Mouse (Mus musculus): ENCODE data around the gene Cdc14b.

Gene Cdc14b

DNA sequence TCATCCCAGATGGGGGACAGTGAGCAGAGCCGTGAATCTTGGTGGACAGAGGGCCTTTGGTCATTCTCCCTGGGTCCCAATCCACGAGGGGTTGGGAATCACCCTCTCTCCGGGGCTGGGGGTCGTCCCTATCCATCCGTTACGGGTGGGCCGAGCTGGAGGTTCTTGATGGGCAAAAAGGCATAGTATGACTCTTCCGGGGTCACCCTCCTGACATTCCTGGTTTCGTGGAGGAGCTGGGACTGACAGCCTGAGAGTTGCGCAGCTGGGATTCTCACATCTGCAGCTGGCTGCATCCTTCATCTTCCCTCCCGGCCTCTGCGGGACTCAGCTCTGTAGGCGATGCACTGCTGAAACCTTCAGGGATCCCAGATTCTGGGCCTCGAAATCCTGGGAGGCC is 112.5 kb downstream of the Cdc14b start:
- peak; percentile 47 for DNase-seq

DNA sequence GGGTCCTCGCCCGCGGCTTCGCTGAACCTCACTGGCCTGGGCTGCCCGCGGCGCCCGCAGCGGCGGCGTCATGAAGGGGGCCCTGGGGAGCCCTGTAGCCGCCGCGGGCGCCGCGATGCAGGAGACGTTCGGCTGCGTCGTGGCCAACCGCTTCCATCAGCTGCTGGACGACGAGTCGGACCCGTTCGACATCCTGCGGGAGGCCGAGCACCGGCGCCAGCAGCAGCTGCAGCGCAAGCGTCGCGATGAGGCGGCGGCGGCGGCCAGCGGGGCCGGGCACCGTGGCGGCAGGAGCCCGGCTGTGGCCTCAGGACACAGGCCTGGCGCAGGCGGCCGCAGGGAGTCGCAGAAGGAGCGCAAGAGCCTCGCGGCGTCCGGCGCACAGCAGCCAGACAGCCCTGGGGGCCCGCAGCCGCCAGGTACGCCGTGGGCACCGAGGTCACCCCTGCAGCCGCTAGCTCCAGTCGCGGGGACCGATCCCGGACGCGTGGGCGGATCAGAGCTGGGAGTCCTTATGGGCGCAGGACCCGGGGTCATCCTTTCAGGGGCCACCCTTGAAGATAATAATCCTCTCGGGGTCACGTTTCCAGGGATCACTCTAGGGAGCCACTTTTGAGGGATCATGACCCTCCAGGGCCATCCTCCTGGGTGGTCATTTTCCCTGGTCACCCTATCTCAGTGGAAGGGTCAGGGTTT is 113.0 kb downstream of the Cdc14b start:
- DNase-seq, result no peak

DNA sequence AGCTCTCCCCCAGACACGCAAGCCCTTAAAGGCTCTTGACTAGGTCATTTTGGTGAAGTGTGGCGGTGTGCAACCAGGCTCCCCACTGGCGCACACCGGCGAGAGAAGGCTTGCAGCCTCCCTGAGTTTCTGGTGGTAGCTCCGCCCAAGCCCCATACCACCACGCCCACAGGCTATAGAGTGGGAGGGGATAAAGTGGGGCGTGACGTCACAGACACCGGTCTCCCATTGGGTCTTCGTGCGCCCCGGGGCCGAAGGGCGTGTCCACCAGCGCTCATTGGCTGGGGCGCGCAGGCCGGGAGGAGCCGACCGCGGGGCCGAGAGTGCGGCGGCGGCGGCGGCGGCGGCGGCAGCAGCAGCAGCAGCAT is 113.6 kb downstream of the Cdc14b start, which contains the start of gene Habp4:
Habp4 (plus strand) TSS at position 277 of the 368 bp plus-strand sequence.
- DNase-seq, result peak; percentile 99

DNA sequence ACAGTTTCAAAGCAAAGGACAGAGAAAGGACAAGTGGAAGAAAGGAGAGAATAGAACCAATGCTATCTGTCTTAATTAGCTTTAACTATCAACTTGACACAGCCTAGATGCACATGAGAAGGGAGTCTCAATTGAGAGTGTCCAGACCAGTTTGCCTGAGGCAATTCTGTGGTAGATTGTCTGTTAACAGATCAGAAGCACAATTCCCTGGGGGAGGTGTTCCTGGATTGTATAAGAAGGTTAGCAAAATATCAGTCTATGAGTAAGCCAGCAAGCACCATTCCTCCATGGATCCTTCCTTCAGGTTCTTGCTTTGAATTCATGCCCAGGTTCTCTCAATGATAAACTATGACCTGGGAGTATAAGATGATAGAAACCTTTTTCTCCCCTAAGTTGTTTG is 118.1 kb downstream of the Cdc14b start:
- DNase-seq, result no peak

- peak; percentile 40 for DNase-seq
Observed at GRCm38 (mm10) chr13:64155171-64155571, 119.9 kb downstream of the Cdc14b start.

GRCm38 (mm10) chr13:64154651-64155050 is 120.4 kb downstream of the Cdc14b start:
- DNase-seq, result no peak

DNA sequence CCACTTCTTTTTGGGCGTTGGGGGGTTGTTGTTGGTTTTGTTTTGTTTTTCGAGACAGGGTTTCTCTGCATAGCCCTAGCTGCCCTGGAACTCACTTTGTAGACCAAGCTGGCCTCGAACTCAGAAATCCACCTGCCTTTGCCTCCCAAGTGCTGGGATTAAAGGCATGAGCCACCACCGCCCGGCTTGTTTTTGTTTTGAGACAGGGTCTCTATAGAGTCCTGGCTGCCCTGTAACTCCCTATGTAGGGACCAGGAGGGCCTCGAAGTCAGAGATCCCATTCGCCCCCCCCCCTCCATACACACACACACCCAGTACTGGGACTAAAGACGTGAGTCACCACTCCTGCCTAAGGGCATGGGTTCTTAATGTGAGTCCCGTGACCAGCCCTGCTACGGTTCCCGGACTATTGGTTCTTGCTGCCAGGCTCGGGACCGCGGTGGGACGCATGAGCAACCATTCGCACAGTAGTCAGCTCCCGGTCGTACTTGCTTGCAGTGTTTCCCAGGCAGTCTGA is 121.3 kb downstream of the Cdc14b start:
- DNase-seq, result peak; percentile 65

DNA sequence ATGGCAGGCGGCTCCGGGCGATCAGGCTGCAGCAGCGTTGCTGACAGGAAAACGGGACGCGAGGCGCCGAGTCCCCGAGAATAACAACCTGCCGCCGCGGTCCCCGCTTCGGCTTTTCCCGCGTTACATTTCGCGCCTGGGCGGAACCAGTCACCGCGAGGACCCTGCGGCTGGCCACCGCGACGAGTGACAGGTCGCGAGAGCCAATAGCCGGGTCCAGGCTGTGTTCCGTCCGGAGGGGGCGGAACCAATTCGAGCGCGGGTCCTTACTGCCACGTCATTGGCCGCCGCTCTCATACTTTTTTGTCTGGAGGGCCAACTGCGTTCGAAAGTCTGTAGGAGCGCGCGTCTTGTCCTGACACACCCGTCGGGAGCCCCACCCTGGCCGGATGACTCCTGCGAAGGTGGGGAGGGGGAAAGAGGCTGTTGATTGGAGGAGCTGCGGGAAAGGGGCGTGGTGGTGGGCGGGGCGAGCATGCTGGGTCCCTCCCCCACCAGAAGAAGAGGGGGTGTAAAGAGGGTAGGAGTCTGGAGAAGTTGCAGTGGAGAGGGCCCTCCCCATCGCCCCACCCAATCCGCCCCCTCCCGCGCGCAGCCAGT is 121.9 kb downstream of the Cdc14b start, which contains the start of gene Zfp367:
Zfp367 (minus strand) TSS at position 120 of the 600 bp plus-strand sequence.
- peak; percentile 99 for DNase-seq

DNA sequence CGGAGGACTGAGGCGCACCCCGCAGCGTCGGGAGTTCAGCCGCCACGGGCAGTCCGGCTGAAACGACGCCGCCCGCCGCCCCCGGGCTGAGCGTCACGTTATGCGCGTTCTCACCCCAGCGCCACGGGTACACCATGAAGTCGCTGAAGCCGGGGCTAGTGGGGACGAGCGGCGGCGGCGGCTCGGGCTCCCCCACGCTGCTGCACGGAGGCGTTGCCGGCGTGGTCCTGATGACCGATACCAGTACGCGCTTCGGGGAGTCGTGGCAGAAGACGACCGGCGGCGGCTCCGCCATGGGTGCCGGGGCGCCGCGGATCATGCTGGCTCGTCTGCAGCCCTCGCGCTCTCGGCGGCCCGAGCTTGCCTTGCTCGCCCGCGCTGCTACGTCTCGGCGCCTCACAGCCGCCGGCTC is 122.4 kb downstream of the Cdc14b start:
- DNase-seq, result no peak

DNA sequence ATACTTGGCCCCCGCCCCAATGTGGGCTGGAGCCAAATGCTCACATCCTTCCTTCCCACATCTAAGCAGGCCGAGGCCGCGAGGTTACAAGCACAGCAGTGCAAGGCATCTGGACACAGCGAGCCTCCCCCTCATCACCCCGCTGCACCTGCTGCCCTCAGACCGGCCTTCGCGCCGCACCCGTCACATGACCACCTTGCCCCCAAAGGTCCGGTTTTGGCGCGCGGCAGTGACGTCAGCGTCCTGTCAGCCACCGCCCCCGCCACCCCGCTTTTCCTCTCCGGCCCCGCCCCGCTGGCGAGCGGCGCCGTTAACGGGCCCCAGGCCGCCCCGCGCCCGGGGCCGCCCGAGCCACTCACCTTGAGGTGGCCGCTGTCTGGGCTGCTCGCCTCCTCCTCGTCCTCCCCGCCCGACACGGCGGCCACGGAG is 122.8 kb downstream of the Cdc14b start:
- peak; percentile 91 for DNase-seq

DNA sequence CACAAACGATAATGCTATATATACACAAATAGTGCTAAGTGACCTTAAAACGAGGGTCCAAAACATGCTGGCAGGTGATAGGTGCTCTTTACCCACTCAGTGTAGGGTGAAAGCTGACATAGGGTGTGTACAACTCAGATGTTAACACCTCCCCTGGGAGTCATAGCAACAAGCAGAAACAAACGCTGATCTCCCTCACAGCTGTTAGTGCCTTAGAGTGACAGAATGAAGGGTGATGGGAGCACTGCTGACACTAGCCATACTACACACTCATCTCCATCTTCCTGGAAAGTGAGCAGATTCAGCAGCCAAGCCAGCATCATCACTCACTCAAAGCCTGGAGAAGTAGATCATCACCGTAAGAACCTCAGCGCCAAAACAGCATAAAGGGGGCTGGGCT is 125.0 kb downstream of the Cdc14b start:
- peak; percentile 47 for DNase-seq
